Mouse (Mus musculus): ENCODE results near the gene Cts6. TPM values are rescaled to one million over a fixed set of nuclear protein-coding genes. Genes with fewer than 3 reads are reported as not detected.
"Not testable (repeated sequence)": the region's sequence is repeated elsewhere in the genome, so short reads cannot be mapped to it uniquely, and the experiment has no call there.

Gene Cts6
- not detected in 2 replicates for total RNA-seq (2012; rRNA removed)

DNA sequence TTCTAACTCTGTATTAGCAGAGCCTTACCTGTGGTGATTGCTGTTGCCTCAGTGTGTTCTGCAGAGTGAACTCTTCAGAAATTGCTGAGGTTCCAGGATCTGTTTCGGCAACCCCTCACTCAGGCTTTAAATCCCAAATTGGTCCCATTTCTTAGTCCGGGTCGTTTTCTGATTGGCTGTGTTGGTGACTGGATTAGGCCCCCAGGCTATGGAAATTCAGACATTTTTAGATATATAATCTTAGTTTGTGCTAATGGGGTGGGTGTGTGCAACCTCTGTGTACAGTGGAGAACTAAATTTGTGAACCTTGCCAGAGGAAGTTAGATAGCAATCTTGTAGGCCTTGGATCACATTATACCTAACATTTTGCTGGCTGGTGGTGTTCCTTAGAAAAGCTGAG lies at the start of gene Cts6:
Gene Cts6 (minus strand): TSS at position 101 of the 400 bp plus-strand sequence.
- in situ Hi-C loops (cut with MboI; ENCODE audit: low sequenced_read_pairs in 2 of 2, unreplicated experiment in 2 of 2): no loop called here
- H3K4me3 ChIP-seq (ENCODE audit: insufficient read depth in 1 of 2, low read depth in 1 of 2, low read length in 2 of 2, poor library complexity in 1 of 2, severe bottlenecking in 1 of 2): no peak within 1 kb of the TSS
- no peak for TF ChIP-seq CHD2 (IDR thresholded peaks at IDR 0.05; ENCODE audit: low read depth, low read length)
- no peak for TF ChIP-seq MAFK (IDR thresholded peaks at IDR 0.05; ENCODE audit: insufficient read depth, low read depth, low read length)
- TF ChIP-seq HCFC1 (IDR thresholded peaks at IDR 0.05; ENCODE audit: borderline replicate concordance, insufficient read depth, low read length): no peak
- TF ChIP-seq ZNF384 (IDR thresholded peaks at IDR 0.05; ENCODE audit: low read depth, low read length): no peak
- no peak for TF ChIP-seq ZC3H11A (IDR thresholded peaks at IDR 0.05; ENCODE audit: borderline replicate concordance, low read depth, low read length)
- H3K4me1 ChIP-seq (ENCODE audit: control insufficient read depth in 2 of 2, insufficient read depth in 2 of 2, low read length in 2 of 2, poor library complexity in 1 of 2): no peaks in the 10 kb centered on the region
- no peak for DNase-seq (ENCODE audit: low read depth, low spot score)
- H3K36me3 ChIP-seq (ENCODE audit: control insufficient read depth, insufficient read depth, low read length, poor library complexity, severe bottlenecking): no peaks in the 10 kb centered on the region
- H3K9ac ChIP-seq (ENCODE audit: insufficient read depth, low read depth, low read length, poor library complexity, severe bottlenecking): no peak within 1 kb of the TSS
- no peak within 1 kb of the TSS for H3K27ac ChIP-seq (ENCODE audit: insufficient read depth, low read depth, low read length, poor library complexity, severe bottlenecking)
- H3K9me3 ChIP-seq (ENCODE audit: control insufficient read depth, insufficient read depth, low read depth, low read length): no peaks in the 10 kb centered on the region

DNA sequence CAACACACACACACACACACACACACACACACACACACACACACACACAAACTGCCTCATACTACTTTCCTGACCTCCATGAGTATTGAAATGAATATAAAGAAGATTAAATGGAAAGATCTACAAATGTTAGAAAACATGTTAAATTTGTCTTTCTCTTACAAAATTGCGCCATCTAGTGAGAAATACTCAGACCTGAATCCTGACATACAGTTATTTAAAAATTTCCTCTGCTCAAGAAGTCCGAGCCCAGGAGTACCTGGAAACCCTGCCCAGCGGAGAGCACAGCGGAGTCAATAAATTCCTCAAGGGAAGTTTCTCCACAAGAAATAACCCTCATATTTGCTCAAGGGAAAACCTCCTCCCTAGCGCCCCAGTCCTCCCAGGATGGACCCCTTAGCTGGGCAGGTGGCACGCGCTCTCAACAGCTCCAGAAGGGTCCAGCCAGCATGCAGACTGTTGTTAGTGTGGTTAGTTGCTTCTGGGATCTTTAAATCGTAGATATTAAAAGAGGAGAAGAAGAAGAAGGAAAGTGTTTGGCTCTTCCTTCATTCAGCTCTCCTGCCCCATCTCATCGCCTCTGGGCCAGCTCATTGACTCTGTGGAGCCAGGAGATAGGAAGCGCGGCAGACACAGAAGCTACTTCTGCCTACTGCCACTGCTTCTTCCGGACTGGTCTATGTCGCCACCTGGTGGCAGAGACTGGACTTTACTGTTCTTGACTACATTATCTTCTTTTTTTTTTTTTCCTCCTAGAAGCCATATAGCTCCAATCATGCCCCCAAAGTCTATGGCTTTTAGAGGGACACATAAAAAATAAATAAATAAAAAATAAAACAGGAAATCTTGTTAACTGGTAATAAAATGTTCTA lies 38.1 kb upstream of the Cts6 start:
- in situ Hi-C loops (cut with MboI; ENCODE audit: low sequenced_read_pairs in 2 of 2, unreplicated experiment in 2 of 2): no loop called here
- TF ChIP-seq ZC3H11A (IDR thresholded peaks at IDR 0.05; ENCODE audit: borderline replicate concordance, low read depth, low read length) (peak; percentile 71; the same call in 1 of the 2 replicates), HCFC1 (IDR thresholded peaks at IDR 0.05; ENCODE audit: borderline replicate concordance, insufficient read depth, low read length) (no peak), ZNF384 (IDR thresholded peaks at IDR 0.05; ENCODE audit: low read depth, low read length) (peak; percentile 97)
- no peaks in the 10 kb centered on the region for H3K9me3 ChIP-seq (ENCODE audit: control insufficient read depth, insufficient read depth, low read depth, low read length)
- no peaks in the 10 kb centered on the region for H3K36me3 ChIP-seq (ENCODE audit: control insufficient read depth, insufficient read depth, low read length, poor library complexity, severe bottlenecking)
- H3K4me1 ChIP-seq (ENCODE audit: control insufficient read depth in 2 of 2, insufficient read depth in 2 of 2, low read length in 2 of 2, poor library complexity in 1 of 2): no peaks in the 10 kb centered on the region
- H3K27ac ChIP-seq (ENCODE audit: insufficient read depth, low read depth, low read length, poor library complexity, severe bottlenecking): no peak overlapping the region
- peak overlapping the region; percentile 29 to 65 for H3K4me3 ChIP-seq (ENCODE audit: insufficient read depth in 1 of 2, low read depth in 1 of 2, low read length in 2 of 2, poor library complexity in 1 of 2, severe bottlenecking in 1 of 2)
- DNase-seq (ENCODE audit: low read depth, low spot score): peak; percentile 80
- H3K9ac ChIP-seq (ENCODE audit: insufficient read depth, low read depth, low read length, poor library complexity, severe bottlenecking): peak overlapping the region; percentile 22; the same call in 1 of the 2 replicates

DNA sequence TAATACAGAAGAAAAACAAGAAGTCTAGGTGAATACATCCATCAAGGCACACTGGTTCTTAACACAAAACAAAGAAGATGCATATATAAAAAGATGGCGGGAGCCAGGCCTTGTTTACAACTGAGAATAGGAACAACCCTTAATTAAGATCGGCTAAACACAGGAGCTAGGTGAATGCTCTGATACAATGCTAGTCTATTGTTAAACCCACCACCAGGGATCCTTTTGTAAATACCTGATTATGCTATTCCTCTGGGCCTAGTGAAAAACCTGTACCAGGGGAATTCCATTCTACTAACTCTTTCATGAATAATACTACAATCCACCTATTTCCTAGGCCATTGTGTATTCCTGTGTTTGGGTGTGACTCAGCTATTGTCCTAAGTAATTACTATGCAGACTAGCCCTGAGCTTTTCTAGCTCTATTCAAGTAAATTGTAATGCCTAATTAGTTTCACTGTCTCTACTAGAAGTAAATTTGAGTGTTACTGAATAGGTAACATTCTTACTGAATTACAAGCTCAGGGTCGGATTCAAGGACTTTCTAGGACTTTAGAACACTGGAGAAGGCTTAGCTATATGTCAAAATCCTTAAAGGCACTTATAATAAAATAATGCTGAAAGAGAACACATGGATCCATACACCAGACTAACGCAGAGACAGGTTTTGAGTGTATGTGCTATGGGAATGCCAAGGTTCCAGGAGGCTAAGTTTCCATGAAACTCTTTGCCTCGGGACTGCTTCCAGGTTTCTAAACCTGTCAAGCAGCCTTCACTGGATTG lies 17.9 kb downstream of the Cts6 start:
- H3K4me1 ChIP-seq (ENCODE audit: control insufficient read depth in 2 of 2, insufficient read depth in 2 of 2, low read length in 2 of 2, poor library complexity in 1 of 2); H3K9me3 ChIP-seq (ENCODE audit: control insufficient read depth, insufficient read depth, low read depth, low read length); H3K9ac ChIP-seq (ENCODE audit: insufficient read depth, low read depth, low read length, poor library complexity, severe bottlenecking); H3K36me3 ChIP-seq (ENCODE audit: control insufficient read depth, insufficient read depth, low read length, poor library complexity, severe bottlenecking); in situ Hi-C loops (cut with MboI; ENCODE audit: low sequenced_read_pairs in 2 of 2, unreplicated experiment in 2 of 2); H3K4me3 ChIP-seq (ENCODE audit: insufficient read depth in 1 of 2, low read depth in 1 of 2, low read length in 2 of 2, poor library complexity in 1 of 2, severe bottlenecking in 1 of 2): not testable (repeated sequence)
- H3K27ac ChIP-seq (ENCODE audit: insufficient read depth, low read depth, low read length, poor library complexity, severe bottlenecking): peak overlapping the region; percentile 62; the same call in 1 of the 2 replicates
- peak; percentile 17 for DNase-seq (ENCODE audit: low read depth, low spot score)

DNA sequence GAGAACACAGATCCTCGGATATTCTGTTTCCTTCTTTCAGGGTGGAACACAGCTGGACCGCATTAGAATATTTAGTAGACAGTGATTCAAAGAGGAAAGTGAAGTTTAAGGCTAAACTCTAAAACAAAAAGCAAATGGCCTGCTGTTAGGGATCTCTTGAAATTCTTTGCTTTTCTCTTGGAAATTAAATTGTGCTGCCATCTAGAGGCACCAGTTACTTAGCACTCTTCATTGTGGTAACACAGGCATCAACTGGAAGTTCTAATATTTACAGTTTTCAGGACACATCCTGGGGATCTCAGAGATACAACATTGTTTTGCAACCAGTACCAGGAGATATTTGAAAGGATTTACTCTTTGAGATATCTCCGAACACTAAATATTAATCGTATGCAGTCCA lies 38.6 kb downstream of the Cts6 start:
- in situ Hi-C loops (cut with MboI; ENCODE audit: low sequenced_read_pairs in 2 of 2, unreplicated experiment in 2 of 2): no loop called here
- H3K27ac ChIP-seq (ENCODE audit: insufficient read depth, low read depth, low read length, poor library complexity, severe bottlenecking): no peak overlapping the region
- no peaks in the 10 kb centered on the region for H3K4me1 ChIP-seq (ENCODE audit: control insufficient read depth in 2 of 2, insufficient read depth in 2 of 2, low read length in 2 of 2, poor library complexity in 1 of 2)
- H3K36me3 ChIP-seq (ENCODE audit: control insufficient read depth, insufficient read depth, low read length, poor library complexity, severe bottlenecking): no peaks in the 10 kb centered on the region
- no peak for DNase-seq (ENCODE audit: low read depth, low spot score)
- no peak overlapping the region for H3K4me3 ChIP-seq (ENCODE audit: insufficient read depth in 1 of 2, low read depth in 1 of 2, low read length in 2 of 2, poor library complexity in 1 of 2, severe bottlenecking in 1 of 2)
- no peaks in the 10 kb centered on the region for H3K9me3 ChIP-seq (ENCODE audit: control insufficient read depth, insufficient read depth, low read depth, low read length)
- no peak overlapping the region for H3K9ac ChIP-seq (ENCODE audit: insufficient read depth, low read depth, low read length, poor library complexity, severe bottlenecking)
- TF ChIP-seq HCFC1 (IDR thresholded peaks at IDR 0.05; ENCODE audit: borderline replicate concordance, insufficient read depth, low read length): no peak
- TF ChIP-seq ZNF384 (IDR thresholded peaks at IDR 0.05; ENCODE audit: low read depth, low read length): no peak
- no peak for TF ChIP-seq CHD2 (IDR thresholded peaks at IDR 0.05; ENCODE audit: low read depth, low read length)
- TF ChIP-seq ZC3H11A (IDR thresholded peaks at IDR 0.05; ENCODE audit: borderline replicate concordance, low read depth, low read length): no peak
- TF ChIP-seq MAFK (IDR thresholded peaks at IDR 0.05; ENCODE audit: insufficient read depth, low read depth, low read length): no peak
